Mouse (Mus musculus): Measurements from ENCODE around the gene Nme2. TPM values are rescaled to one million over a fixed set of nuclear protein-coding genes. Genes with fewer than 3 reads are reported as not detected.
A peak's percentile ranks its signal among the peaks of the same experiment; 100 is the strongest.

Nme2 gene
- 166 and 169 TPM in 2 replicates for polyA plus RNA-seq (2015; fragmentation: Nextera tagmentation; extraction: Ambion mirVana)

DNA sequence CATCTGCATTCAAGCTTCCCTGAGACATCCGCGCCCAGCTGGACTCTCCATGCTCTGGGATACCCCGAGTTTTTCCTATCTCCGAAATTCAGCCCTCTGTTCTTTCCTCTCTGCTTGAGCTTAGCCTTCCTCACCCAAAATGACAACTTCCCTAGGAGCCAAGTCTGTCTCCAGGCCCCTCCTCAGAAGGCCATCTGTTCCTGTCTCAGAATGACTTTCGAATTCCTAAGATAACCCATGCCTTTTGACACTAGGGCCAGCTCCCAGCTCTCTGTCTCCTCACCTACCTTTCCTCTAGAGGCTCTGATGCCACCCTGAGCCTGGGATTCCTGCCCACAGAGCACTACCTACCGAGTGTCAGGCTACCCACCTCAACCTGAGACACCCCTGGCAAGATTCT, at the start of gene Nme2:
Nme2 (minus strand) TSS at position 101 of the 400 bp plus-strand sequence.
- peak within 1 kb of the TSS; percentile 64 for H3K27ac ChIP-seq (ENCODE audit: low read length)
- peaks cover 14% of the 10 kb centered on the region for H3K4me1 ChIP-seq (ENCODE audit: control insufficient read depth, low read depth, low read length)
- H3K36me3 ChIP-seq (ENCODE audit: control insufficient read depth, insufficient read depth), result peaks cover 8% of the 10 kb centered on the region
- no peaks in the 10 kb centered on the region for H3K9me3 ChIP-seq (replicated peaks; ENCODE audit: control insufficient read depth, low read length)
- H3K4me2 ChIP-seq (ENCODE audit: low read depth, low read length), result peak within 1 kb of the TSS; percentile 84
- H3K27me3 ChIP-seq (ENCODE audit: control insufficient read depth, insufficient read depth, low read depth, low read length), result no peaks in the 10 kb centered on the region
- WGBS (ENCODE audit: insufficient replicate concordance), result 3% methylated on average over 6 of the region's 6 CpGs
- H3K9ac ChIP-seq (ENCODE audit: low read depth, low read length), result peak within 1 kb of the TSS; percentile 55
- peak within 1 kb of the TSS; percentile 71 for H3K4me3 ChIP-seq (ENCODE audit: low read depth, low read length)
- ATAC-seq (ENCODE audit: low read depth), result no peak

DNA sequence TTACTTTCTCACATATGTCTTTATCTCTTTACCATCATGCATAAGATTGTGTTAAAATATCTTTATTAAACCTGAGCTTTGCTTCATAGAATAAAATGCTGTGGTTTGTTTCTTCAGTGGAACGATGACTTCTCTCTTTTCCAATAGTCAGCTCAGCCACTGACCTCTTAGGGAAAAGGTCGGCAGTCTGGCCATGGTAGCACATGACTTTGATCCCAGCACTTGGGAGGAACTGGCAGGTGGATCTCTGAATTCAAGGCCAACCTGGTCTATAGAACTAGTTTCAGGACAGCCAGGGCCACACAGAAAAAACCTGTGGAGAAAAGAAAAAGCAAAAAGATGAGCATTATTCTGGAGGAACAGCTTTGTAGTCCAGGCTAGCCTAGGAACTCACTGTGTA, 47.3 kb upstream of the Nme2 start:
- ATAC-seq (ENCODE audit: low read depth), result no peak

DNA sequence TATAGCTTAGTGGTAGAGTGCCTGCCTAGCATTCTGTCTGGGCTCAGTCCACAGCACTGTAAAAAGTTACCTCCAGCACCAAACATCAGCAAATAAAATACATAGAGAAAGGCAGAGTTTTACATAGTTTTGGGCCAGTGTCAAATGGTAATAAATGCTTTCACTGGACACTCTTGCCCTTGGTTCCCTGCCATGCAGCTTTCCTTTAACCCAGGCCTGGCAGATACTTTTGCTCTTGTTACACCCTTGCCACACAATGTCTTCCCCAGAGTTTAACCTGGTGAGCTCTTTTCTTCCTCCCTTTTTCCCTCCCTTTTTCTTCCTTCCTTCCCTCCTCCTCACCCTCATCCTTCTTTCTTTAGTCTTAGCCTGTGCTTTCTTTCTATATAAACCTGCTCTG, 43.2 kb upstream of the Nme2 start:
- Histone ChIP-seq H3K27me3 (ENCODE audit: control insufficient read depth, insufficient read depth, low read depth, low read length) (no peaks in the 10 kb centered on the region), H3K9ac (ENCODE audit: low read depth, low read length) (no peak overlapping the region), H3K4me1 (ENCODE audit: control insufficient read depth, low read depth, low read length) (peaks cover 19% of the 10 kb centered on the region), H3K9me3 (replicated peaks; ENCODE audit: control insufficient read depth, low read length) (no peaks in the 10 kb centered on the region), H3K27ac (ENCODE audit: low read length) (no peak overlapping the region), H3K36me3 (ENCODE audit: control insufficient read depth, insufficient read depth) (no peaks in the 10 kb centered on the region), H3K4me3 (ENCODE audit: low read depth, low read length) (no peak overlapping the region), H3K4me2 (ENCODE audit: low read depth, low read length) (no peak overlapping the region)
- ATAC-seq (ENCODE audit: low read depth), result no peak

More for the DNA sequence above, 47.3 kb upstream of the Nme2 start:
- H3K9ac ChIP-seq (ENCODE audit: low read depth, low read length), result no peak overlapping the region
- H3K4me1 ChIP-seq (ENCODE audit: control insufficient read depth, low read depth, low read length), result peaks cover 4% of the 10 kb centered on the region
- 64% methylated on average over 2 of the region's 2 CpGs for WGBS (ENCODE audit: insufficient replicate concordance)
- no peak overlapping the region for H3K4me2 ChIP-seq (ENCODE audit: low read depth, low read length)
- H3K27me3 ChIP-seq (ENCODE audit: control insufficient read depth, insufficient read depth, low read depth, low read length), result no peaks in the 10 kb centered on the region
- no peak overlapping the region for H3K27ac ChIP-seq (ENCODE audit: low read length)
- no peak overlapping the region for H3K4me3 ChIP-seq (ENCODE audit: low read depth, low read length)
- no peaks in the 10 kb centered on the region for H3K36me3 ChIP-seq (ENCODE audit: control insufficient read depth, insufficient read depth)
- H3K9me3 ChIP-seq (replicated peaks; ENCODE audit: control insufficient read depth, low read length), result no peaks in the 10 kb centered on the region

DNA sequence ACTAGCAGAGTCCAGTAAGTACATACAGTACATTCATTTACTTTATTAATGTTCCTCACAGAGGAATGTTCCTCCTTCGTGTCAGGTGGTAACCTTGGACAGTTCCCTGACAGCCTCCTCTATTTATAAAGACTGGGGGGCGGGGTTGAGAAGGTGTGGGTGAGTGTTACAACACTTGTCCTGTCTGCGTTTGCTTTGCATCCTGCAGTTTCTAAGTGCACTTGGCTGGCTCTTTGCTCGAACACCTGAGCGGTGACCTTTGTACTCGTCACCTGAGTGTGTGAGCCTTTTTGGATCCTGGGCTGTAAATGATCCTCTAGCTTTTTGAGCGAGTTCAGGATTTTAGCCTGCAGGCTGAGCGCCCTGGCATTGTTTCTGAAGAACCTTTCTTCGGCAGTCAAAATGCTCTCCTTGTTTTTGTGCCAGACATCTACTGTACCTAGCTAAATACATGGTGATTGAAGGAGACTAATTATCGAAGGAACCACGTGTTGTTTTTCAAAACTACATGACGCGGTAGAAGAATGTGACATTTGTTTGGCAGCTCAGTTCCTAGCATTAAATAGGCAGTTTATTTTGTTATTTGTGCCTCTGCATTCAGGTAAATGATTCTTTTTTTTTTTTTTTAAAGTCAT, 41.2 kb upstream of the Nme2 start:
- 33% methylated on average over 13 of the region's 13 CpGs for WGBS (ENCODE audit: insufficient replicate concordance)
- Histone ChIP-seq H3K4me1 (ENCODE audit: control insufficient read depth, low read depth, low read length) (peaks cover 20% of the 10 kb centered on the region), H3K4me2 (ENCODE audit: low read depth, low read length) (peak overlapping the region; percentile 90), H3K27ac (ENCODE audit: low read length) (peak overlapping the region; percentile 95; the same call in 1 of the 2 replicates), H3K9me3 (replicated peaks; ENCODE audit: control insufficient read depth, low read length) (no peaks in the 10 kb centered on the region), H3K36me3 (ENCODE audit: control insufficient read depth, insufficient read depth) (no peaks in the 10 kb centered on the region), H3K4me3 (ENCODE audit: low read depth, low read length) (peak overlapping the region; percentile 93), H3K9ac (ENCODE audit: low read depth, low read length) (peak overlapping the region; percentile 95), H3K27me3 (ENCODE audit: control insufficient read depth, insufficient read depth, low read depth, low read length) (no peaks in the 10 kb centered on the region)
- ATAC-seq (ENCODE audit: low read depth), result no peak

DNA sequence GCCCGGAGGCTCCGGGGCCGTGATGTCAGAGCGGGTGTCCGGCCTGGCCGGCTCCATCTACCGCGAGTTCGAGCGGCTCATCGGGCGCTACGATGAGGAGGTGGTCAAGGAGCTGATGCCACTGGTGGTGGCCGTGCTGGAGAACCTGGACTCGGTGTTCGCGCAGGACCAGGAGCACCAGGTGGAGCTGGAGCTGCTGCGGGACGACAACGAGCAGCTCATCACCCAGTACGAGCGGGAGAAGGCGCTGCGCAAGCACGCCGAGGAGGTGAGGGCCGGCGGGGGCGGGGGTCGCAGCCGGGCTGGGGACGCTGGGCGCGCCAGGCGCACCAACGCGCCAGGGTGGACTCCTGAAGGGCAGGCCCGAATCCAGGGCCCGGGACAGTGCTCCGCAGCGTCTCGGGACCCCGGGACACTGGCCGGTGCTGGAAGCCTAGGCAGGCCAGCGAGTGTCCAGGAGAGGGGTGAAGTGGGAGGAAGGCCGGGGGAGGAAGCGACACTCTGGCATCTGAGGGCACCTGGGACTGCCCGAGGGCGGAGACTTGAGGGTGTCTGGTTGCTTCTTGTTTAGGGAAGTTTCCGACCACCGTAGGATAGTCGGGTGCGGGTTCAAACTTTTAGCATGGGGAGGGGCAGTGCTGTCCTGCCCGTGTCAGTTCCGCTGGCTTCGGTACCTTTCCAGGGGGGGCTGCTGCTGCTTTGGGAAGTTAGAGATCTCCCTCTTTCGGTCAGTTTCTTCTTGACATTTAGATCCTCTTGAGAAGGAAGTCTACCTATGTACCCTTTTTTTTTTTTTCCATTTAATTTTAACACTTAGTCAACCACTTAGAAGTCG, 40.5 kb upstream of the Nme2 start:
- Histone ChIP-seq H3K9me3 (replicated peaks; ENCODE audit: control insufficient read depth, low read length) (no peaks in the 10 kb centered on the region), H3K4me1 (ENCODE audit: control insufficient read depth, low read depth, low read length) (peaks cover 20% of the 10 kb centered on the region), H3K27me3 (ENCODE audit: control insufficient read depth, insufficient read depth, low read depth, low read length) (no peaks in the 10 kb centered on the region), H3K9ac (ENCODE audit: low read depth, low read length) (peak overlapping the region; percentile 95), H3K27ac (ENCODE audit: low read length) (peak overlapping the region; percentile 95), H3K4me2 (ENCODE audit: low read depth, low read length) (peak overlapping the region; percentile 90), H3K4me3 (ENCODE audit: low read depth, low read length) (peak overlapping the region; percentile 93), H3K36me3 (ENCODE audit: control insufficient read depth, insufficient read depth) (no peaks in the 10 kb centered on the region)
- peak; percentile 4 for ATAC-seq (ENCODE audit: low read depth)
- under 1% methylated on average over 58 of the region's 58 CpGs for WGBS (ENCODE audit: insufficient replicate concordance)

DNA sequence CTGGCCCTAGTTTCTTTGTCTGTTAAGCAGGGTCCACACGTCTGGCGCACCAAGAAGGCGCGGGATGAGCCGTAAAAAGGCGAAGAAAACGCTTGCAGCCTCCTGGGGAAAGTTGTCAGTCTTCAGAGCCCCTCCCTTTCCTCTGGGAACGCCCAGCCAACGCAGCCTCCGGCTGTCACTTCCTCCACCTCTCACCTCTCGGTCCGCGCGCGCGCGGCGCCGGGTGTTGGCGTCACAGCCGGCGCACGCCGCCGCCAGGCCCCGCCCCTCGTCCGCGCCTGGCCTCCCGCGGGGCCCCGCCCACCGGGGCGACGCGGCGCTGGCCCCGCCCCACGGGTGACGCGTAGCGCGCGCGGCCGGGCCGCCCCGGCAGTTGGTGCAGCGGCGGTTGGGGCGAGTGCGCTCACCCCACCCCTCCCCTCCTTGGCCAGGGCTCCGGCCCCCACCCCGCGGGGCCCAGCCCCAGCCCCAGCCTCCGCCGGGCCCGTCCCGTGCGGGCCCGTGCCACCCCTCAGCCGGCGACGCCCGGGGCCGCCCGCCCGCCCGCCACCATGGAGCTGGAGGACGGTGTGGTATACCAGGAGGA, 39.8 kb upstream of the Nme2 start, which contains the start of gene Spag9:
Spag9 (plus strand) TSS at position 372 of the 586 bp plus-strand sequence.
- peak within 1 kb of the TSS; percentile 95 for H3K9ac ChIP-seq (ENCODE audit: low read depth, low read length)
- H3K4me2 ChIP-seq (ENCODE audit: low read depth, low read length), result peak within 1 kb of the TSS; percentile 99
- no peaks in the 10 kb centered on the region for H3K36me3 ChIP-seq (ENCODE audit: control insufficient read depth, insufficient read depth)
- under 1% methylated on average over 64 of the region's 70 CpGs for WGBS (ENCODE audit: insufficient replicate concordance)
- peaks cover 20% of the 10 kb centered on the region for H3K4me1 ChIP-seq (ENCODE audit: control insufficient read depth, low read depth, low read length)
- no peaks in the 10 kb centered on the region for H3K9me3 ChIP-seq (replicated peaks; ENCODE audit: control insufficient read depth, low read length)
- peak; percentile 91 for ATAC-seq (ENCODE audit: low read depth)
- H3K4me3 ChIP-seq (ENCODE audit: low read depth, low read length), result peak within 1 kb of the TSS; percentile 93
- H3K27ac ChIP-seq (ENCODE audit: low read length), result peak within 1 kb of the TSS; percentile 99
- no peaks in the 10 kb centered on the region for H3K27me3 ChIP-seq (ENCODE audit: control insufficient read depth, insufficient read depth, low read depth, low read length)

DNA sequence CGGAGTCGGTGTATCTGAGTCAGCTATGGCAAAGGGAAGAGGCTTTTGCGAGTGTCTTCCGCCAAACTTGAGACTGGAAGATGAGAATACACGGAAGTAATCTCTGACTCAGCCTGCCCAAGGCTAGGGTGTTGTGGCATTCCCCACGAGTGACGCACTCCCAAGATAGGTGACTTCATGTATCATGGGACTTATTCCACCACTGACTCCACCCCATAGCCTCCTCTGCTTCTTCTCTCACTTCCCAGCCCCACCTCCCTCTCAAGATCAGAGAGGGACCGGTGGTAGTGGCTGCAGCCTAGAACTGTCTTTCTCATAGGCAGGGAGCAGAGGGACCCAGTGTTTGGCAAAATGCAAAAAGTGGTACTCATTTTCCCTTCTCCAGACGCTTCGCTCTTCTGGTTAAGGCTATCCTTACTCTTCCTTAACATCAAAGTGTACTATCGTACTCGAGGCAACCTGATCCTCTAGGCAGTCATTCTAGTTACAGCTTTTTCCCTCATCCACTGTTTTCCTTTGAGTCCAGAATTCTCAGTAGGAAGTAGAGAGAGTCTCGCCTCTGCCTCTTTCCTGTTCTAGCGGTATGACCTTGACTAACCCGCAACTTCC, 39.2 kb upstream of the Nme2 start:
- peak overlapping the region; percentile 93 for H3K4me3 ChIP-seq (ENCODE audit: low read depth, low read length)
- ATAC-seq (ENCODE audit: low read depth), result peak; percentile 70
- peak overlapping the region; percentile 99 for H3K27ac ChIP-seq (ENCODE audit: low read length)
- H3K9ac ChIP-seq (ENCODE audit: low read depth, low read length), result peak overlapping the region; percentile 80
- no peaks in the 10 kb centered on the region for H3K9me3 ChIP-seq (replicated peaks; ENCODE audit: control insufficient read depth, low read length)
- H3K27me3 ChIP-seq (ENCODE audit: control insufficient read depth, insufficient read depth, low read depth, low read length), result no peaks in the 10 kb centered on the region
- H3K36me3 ChIP-seq (ENCODE audit: control insufficient read depth, insufficient read depth), result no peaks in the 10 kb centered on the region
- WGBS (ENCODE audit: insufficient replicate concordance), result 1% methylated on average over 15 of the region's 15 CpGs
- H3K4me1 ChIP-seq (ENCODE audit: control insufficient read depth, low read depth, low read length), result peaks cover 20% of the 10 kb centered on the region
- H3K4me2 ChIP-seq (ENCODE audit: low read depth, low read length), result peak overlapping the region; percentile 99

DNA sequence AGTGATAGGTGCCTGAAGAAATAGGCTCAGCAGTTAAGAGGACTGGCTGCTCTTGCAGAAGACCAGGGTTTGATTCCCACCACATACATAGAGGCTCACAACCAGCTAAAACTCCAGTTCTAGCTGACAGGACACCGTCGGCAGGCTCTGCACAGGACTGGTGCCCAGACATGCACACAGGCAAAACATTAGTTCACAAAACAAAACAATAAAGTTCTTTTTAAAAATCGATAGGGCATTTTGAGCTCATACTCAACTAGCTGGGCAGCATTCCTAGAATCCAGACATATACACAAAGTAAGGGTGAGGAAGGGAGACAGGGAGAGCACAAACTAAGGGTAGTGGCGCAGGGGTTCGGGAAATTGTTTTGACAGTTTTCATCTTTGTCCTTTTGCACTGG, 38.5 kb upstream of the Nme2 start:
- Histone ChIP-seq H3K4me1 (ENCODE audit: control insufficient read depth, low read depth, low read length) (peaks cover 20% of the 10 kb centered on the region), H3K27me3 (ENCODE audit: control insufficient read depth, insufficient read depth, low read depth, low read length) (no peaks in the 10 kb centered on the region), H3K9ac (ENCODE audit: low read depth, low read length) (peak overlapping the region; percentile 80), H3K4me2 (ENCODE audit: low read depth, low read length) (peak overlapping the region; percentile 99), H3K36me3 (ENCODE audit: control insufficient read depth, insufficient read depth) (no peaks in the 10 kb centered on the region), H3K27ac (ENCODE audit: low read length) (peak overlapping the region; percentile 99), H3K9me3 (replicated peaks; ENCODE audit: control insufficient read depth, low read length) (no peaks in the 10 kb centered on the region), H3K4me3 (ENCODE audit: low read depth, low read length) (peak overlapping the region; percentile 93)
- 55% methylated on average over 5 of the region's 5 CpGs for WGBS (ENCODE audit: insufficient replicate concordance)
- ATAC-seq (ENCODE audit: low read depth), result no peak
